Mouse (Mus musculus): ENCODE data around the gene Mief1.

- TF ChIP-seq CTCF (IDR thresholded peaks at IDR 0.05; ENCODE audit: extremely low read depth, insufficient read depth, low read length) (no peak), POLR2A (IDR thresholded peaks at IDR 0.05; ENCODE audit: extremely low read depth, insufficient read depth, low read length) (no peak)
These were observed 21.9 kb downstream of the Mief1 start for GRCm38 (mm10) chr15:80255646-80256121.
